Mouse (Mus musculus) right cerebral cortex, adult 18-20 months (tissue): ENCODE measurements around the gene Psmc3ip.
A peak's percentile ranks its signal among the peaks of the same experiment; 100 is the strongest.

Experiments used
- DNase-seq: peaks from one replicate; pipeline ENCODE4 v3.0.0; 2022; ENCODE audit warnings: mixed read lengths

Psmc3ip gene

DNA sequence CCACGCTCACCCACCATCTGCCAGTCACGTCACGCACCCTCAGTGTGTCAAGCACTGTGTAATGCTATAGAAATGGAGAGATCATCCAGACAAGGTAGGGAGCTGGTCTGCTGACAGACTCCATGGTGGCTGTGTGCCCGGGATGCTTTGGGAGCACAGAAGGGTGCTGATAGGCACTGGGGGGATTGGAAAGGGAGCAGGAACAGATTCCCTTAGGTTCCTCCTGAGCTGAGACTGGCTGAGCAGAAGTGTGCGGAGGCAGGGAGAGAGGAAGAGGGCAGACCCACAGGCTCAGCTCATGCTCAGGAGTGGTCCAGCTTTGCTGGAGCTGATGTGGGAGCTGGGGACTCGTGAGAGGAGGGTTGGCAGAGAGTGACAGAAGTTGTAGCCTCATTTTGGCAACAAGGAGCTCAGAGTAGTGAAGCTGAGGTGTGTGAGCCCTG lies 44.2 kb downstream of the Psmc3ip start:
- DNase-seq: peak; percentile 70

DNA sequence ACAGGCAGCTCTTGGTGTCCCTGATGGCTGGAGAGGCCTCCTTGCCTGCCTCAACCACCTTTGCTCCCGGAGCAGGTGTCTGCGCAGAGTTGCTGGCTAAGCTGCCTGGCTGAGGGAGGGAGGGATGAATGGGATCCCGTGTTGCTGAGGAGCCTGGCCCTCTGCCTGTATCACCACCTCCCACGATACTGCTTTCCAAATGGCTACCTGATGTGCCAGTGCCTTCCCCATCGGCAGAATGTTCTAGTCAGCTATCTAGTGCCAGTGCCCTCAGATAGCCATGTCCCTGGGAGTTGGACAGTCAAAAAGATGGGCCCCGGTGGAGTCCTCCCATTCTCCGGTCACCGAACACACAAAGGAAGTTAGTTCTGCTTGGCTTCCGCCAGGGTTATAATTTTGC lies 44.9 kb downstream of the Psmc3ip start:
- peak; percentile 54 for DNase-seq

DNA sequence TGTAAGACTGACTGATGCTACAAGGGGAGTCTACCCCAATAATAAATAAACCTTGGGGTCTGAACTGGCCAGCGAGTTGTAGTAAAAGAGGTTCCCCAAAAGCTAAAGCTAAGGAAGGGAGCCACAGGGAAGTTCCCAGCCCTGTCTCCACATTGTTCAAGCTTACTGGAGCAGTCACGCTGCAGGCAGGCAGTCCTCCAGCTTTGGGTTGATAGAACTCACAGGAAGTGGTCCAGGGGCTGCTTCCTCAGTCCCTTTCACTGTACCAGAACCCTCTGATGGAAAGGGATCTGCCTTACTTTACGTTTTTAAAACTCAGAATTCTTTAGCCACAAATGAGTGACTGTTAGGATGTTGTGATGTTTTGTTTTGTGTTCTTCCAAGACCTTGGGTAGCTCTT lies 47.7 kb downstream of the Psmc3ip start:
- no peak for DNase-seq

DNA sequence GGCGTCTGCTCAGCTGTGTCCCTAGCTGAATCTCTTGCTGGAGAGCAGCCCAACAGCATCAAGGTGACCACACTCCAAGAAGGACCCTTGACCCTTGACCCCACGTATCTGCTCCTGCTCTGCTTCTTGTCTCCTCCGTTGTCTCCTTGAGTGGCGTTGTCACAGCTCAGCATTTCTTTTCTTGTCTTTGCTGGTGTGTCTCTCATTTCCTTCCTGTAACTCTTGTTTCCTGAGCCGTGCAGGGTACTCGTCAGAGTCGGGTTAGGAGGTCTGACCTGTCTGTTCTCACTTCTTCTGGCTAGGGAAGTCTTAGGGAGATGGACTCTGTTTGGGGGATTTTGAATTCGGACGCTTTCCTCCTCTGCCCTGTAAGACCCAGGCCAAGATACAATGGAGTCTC lies 48.8 kb downstream of the Psmc3ip start:
- DNase-seq: no peak

DNA sequence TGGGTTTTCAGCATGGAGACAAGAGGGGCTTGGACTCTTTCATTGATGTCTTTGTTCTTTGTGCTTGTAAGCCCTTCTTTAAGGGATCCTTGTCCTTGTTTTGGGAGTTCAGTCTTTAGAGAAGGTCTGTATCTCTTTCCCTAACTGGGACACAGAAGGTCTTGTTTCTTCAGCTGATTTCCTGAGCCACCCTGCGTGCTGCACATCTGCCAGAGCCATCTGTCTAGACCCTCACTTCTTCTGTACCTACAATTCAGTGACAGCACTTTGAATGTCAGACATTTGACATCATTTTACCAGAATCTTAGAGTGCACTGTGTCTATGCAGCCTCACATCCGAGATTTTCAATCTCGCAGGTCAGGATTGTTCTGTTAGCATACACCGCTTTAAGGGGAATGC lies 49.4 kb downstream of the Psmc3ip start:
- DNase-seq: no peak
